Mouse (Mus musculus): Measurements from ENCODE around the gene Tlr9. TPM values are rescaled to one million over a fixed set of nuclear protein-coding genes. Genes with fewer than 3 reads are reported as not detected.

Gene Tlr9
- polyA plus RNA-seq, 1 experiment from 2014 or later = 0.08 TPM

- Histone ChIP-seq H3K27me3 (replicated peaks; ENCODE audit: control insufficient read depth, insufficient read depth, low read length) (no peaks in the 10 kb centered on the region), H3K27ac (ENCODE audit: low read depth, low read length) (no peak overlapping the region), H3K4me1 (replicated peaks; ENCODE audit: control insufficient read depth, insufficient read depth, low read length) (no peaks in the 10 kb centered on the region), H3K4me3 (ENCODE audit: low read depth, low read length) (no peak overlapping the region), H3K36me3 (ENCODE audit: control insufficient read depth, insufficient read depth) (no peaks in the 10 kb centered on the region), H3K9ac (ENCODE audit: low read depth, low read length) (no peak overlapping the region), H3K9me3 (ENCODE audit: control insufficient read depth) (no peaks in the 10 kb centered on the region), H3K4me2 (replicated peaks; ENCODE audit: low read depth) (no peak overlapping the region)
- 85% methylated on average over 4 of the region's 4 CpGs for WGBS
- TF ChIP-seq CTCF (IDR thresholded peaks at IDR 0.05; ENCODE audit: low read depth) = no peak
- no peak for ATAC-seq
Observed at GRCm38 (mm10) chr9:106258412-106258811, 36.0 kb downstream of the Tlr9 start.

DNA sequence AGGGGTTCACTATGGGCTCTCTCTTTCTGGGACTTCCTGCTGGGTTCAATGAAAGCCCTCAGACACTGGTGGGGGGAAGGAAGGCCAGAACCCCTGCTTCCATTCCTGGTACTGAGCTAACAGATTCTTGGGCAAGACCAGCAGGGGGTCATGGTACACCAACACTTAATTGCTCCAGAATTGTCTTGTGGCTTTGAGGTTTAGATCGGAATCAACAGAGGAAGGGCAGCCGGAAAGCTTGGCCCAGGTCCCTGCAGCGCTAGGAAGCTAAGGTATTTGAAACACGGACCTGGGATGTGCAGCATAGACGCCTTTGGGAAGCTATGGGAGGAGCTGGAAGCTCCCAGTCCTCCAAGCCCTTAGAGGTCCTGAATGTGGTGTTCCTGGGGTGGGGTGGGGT is 36.6 kb downstream of the Tlr9 start:
- 49% methylated on average over 5 of the region's 5 CpGs for whole genome bisulfite sequencing
- Histone ChIP-seq H3K4me3 (ENCODE audit: low read depth, low read length) (no peak overlapping the region), H3K36me3 (ENCODE audit: control insufficient read depth, insufficient read depth) (no peaks in the 10 kb centered on the region), H3K9me3 (ENCODE audit: control insufficient read depth) (no peaks in the 10 kb centered on the region), H3K9ac (ENCODE audit: low read depth, low read length) (no peak overlapping the region), H3K27ac (ENCODE audit: low read depth, low read length) (no peak overlapping the region), H3K4me2 (replicated peaks; ENCODE audit: low read depth) (no peak overlapping the region), H3K4me1 (replicated peaks; ENCODE audit: control insufficient read depth, insufficient read depth, low read length) (no peaks in the 10 kb centered on the region), H3K27me3 (replicated peaks; ENCODE audit: control insufficient read depth, insufficient read depth, low read length) (no peaks in the 10 kb centered on the region)
- ATAC-seq = no peak
- no peak for TF ChIP-seq CTCF (IDR thresholded peaks at IDR 0.05; ENCODE audit: low read depth)

DNA sequence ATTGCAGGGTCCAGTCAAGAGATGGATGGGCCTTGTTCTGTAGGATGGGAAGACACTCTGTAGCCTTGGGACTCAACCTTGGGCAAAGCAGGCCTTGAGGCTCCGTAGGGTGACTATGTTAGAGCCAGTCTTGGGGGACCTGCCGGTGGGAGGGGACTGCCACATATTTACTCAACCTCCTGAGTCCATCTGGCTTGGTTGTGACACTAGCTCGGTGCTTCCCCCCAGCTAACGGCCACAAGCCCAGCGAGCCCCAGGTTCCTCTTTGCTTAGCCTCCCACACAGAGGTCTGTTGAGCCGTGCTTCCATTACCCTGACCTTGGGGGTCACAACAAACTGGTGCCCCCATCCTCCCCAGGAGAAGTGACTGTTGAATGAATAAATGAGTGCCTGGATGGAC is 38.7 kb downstream of the Tlr9 start:
- no peak overlapping the region for H3K4me3 ChIP-seq (ENCODE audit: low read depth, low read length)
- no peak overlapping the region for H3K27ac ChIP-seq (ENCODE audit: low read depth, low read length)
- no peak for ATAC-seq
- no peaks in the 10 kb centered on the region for H3K27me3 ChIP-seq (replicated peaks; ENCODE audit: control insufficient read depth, insufficient read depth, low read length)
- H3K9ac ChIP-seq (ENCODE audit: low read depth, low read length) = no peak overlapping the region
- no peaks in the 10 kb centered on the region for H3K9me3 ChIP-seq (ENCODE audit: control insufficient read depth)
- no peaks in the 10 kb centered on the region for H3K4me1 ChIP-seq (replicated peaks; ENCODE audit: control insufficient read depth, insufficient read depth, low read length)
- no peaks in the 10 kb centered on the region for H3K36me3 ChIP-seq (ENCODE audit: control insufficient read depth, insufficient read depth)
- TF ChIP-seq CTCF (IDR thresholded peaks at IDR 0.05; ENCODE audit: low read depth) = no peak
- 79% methylated on average over 6 of the region's 6 CpGs for WGBS
- no peak overlapping the region for H3K4me2 ChIP-seq (replicated peaks; ENCODE audit: low read depth)

- H3K4me1 ChIP-seq (replicated peaks; ENCODE audit: control insufficient read depth, insufficient read depth, low read length) = no peaks in the 10 kb centered on the region
- no peaks in the 10 kb centered on the region for H3K9me3 ChIP-seq (ENCODE audit: control insufficient read depth)
- ATAC-seq = no peak
- H3K27ac ChIP-seq (ENCODE audit: low read depth, low read length) = no peak overlapping the region
- H3K27me3 ChIP-seq (replicated peaks; ENCODE audit: control insufficient read depth, insufficient read depth, low read length) = no peaks in the 10 kb centered on the region
- H3K36me3 ChIP-seq (ENCODE audit: control insufficient read depth, insufficient read depth) = no peaks in the 10 kb centered on the region
- H3K4me3 ChIP-seq (ENCODE audit: low read depth, low read length) = no peak overlapping the region
- H3K4me2 ChIP-seq (replicated peaks; ENCODE audit: low read depth) = no peak overlapping the region
- no peak for TF ChIP-seq CTCF (IDR thresholded peaks at IDR 0.05; ENCODE audit: low read depth)
- no peak overlapping the region for H3K9ac ChIP-seq (ENCODE audit: low read depth, low read length)
- 77% methylated on average over 3 of the region's 3 CpGs for WGBS
Observed at GRCm38 (mm10) chr9:106261491-106261890, 39.1 kb downstream of the Tlr9 start.

DNA sequence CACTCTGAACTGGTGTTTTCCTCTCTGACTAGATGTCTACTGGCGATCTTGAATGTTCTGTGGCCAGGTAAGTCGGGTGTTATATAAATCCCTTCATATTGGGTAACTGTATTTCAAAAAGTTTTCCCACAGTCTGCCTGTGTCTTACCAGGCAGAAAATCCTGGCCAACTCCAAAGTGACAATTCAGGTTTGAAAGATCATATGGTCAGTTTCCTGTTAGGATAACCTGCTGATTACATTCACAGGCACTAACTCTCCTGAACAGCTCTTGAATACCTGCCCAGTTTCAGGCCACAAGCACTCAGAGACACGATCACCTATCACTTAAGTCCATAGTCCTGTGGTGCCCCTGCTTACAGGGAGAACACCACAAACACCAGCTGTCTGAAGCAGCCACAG is 39.7 kb downstream of the Tlr9 start:
- no peaks in the 10 kb centered on the region for H3K4me1 ChIP-seq (replicated peaks; ENCODE audit: control insufficient read depth, insufficient read depth, low read length)
- no peak overlapping the region for H3K9ac ChIP-seq (ENCODE audit: low read depth, low read length)
- no peaks in the 10 kb centered on the region for H3K27me3 ChIP-seq (replicated peaks; ENCODE audit: control insufficient read depth, insufficient read depth, low read length)
- no peak overlapping the region for H3K4me2 ChIP-seq (replicated peaks; ENCODE audit: low read depth)
- no peaks in the 10 kb centered on the region for H3K36me3 ChIP-seq (ENCODE audit: control insufficient read depth, insufficient read depth)
- H3K27ac ChIP-seq (ENCODE audit: low read depth, low read length) = no peak overlapping the region
- no peak for TF ChIP-seq CTCF (IDR thresholded peaks at IDR 0.05; ENCODE audit: low read depth)
- no peak for ATAC-seq
- H3K4me3 ChIP-seq (ENCODE audit: low read depth, low read length) = no peak overlapping the region
- 78% methylated on average over 3 of the region's 3 CpGs for WGBS
- H3K9me3 ChIP-seq (ENCODE audit: control insufficient read depth) = no peaks in the 10 kb centered on the region

GRCm38 (mm10) chr9:106263381-106263924 is 41.1 kb downstream of the Tlr9 start:
- no peaks in the 10 kb centered on the region for H3K4me1 ChIP-seq (replicated peaks; ENCODE audit: control insufficient read depth, insufficient read depth, low read length)
- H3K27ac ChIP-seq (ENCODE audit: low read depth, low read length) = no peak overlapping the region
- H3K4me2 ChIP-seq (replicated peaks; ENCODE audit: low read depth) = no peak overlapping the region
- TF ChIP-seq CTCF (IDR thresholded peaks at IDR 0.05; ENCODE audit: low read depth) = no peak
- no peak for ATAC-seq
- WGBS = 81% methylated on average over 9 of the region's 9 CpGs
- H3K9me3 ChIP-seq (ENCODE audit: control insufficient read depth) = no peaks in the 10 kb centered on the region
- no peaks in the 10 kb centered on the region for H3K36me3 ChIP-seq (ENCODE audit: control insufficient read depth, insufficient read depth)
- no peaks in the 10 kb centered on the region for H3K27me3 ChIP-seq (replicated peaks; ENCODE audit: control insufficient read depth, insufficient read depth, low read length)
- H3K4me3 ChIP-seq (ENCODE audit: low read depth, low read length) = no peak overlapping the region
- H3K9ac ChIP-seq (ENCODE audit: low read depth, low read length) = no peak overlapping the region

Data from intestine, postnatal 0 days (tissue).